Mouse (Mus musculus) forebrain, embryonic 16.5 days (tissue): ENCODE data around the gene Slc7a1. TPM values are rescaled to one million over a fixed set of nuclear protein-coding genes. Genes with fewer than 3 reads are reported as not detected.
A peak's percentile ranks its signal among the peaks of the same experiment; 100 is the strongest.

Experiments
- ATAC-seq: fragments of 200-750 bp; cut with Nextera tagmentation; 2 replicates; pipeline ENCODE4 v1.8.0; 2017; ENCODE audit warnings: mild to moderate bottlenecking, moderate library complexity
- H3K27ac ChIP-seq: fragments of 300-500 bp; sonication (generic); 2 replicates; pipeline ENCODE4 v1.5.1; 2014; ENCODE audit warnings: low read length, control low read depth
- H3K27me3 ChIP-seq: fragments of 300-500 bp; sonication (generic); replicated peaks from 2 replicates; pipeline ENCODE4 v1.6.1; 2014; ENCODE audit warnings: low read length; ENCODE audit not compliant: control insufficient read depth, insufficient read depth
- H3K36me3 ChIP-seq: fragments of 300-500 bp; sonication (generic); 2 replicates; pipeline ENCODE4 v1.6.1; 2014; ENCODE audit not compliant: control insufficient read depth, insufficient read depth
- H3K4me1 ChIP-seq: fragments of 300-500 bp; sonication (generic); replicated peaks from 2 replicates; pipeline ENCODE4 v1.6.1; 2014; ENCODE audit warnings: low read length; ENCODE audit not compliant: control insufficient read depth, insufficient read depth
- H3K4me2 ChIP-seq: fragments of 300-500 bp; sonication (generic); 2 replicates; pipeline ENCODE4 v1.6.1; 2014; ENCODE audit warnings: mild to moderate bottlenecking, low read length, control low read depth
- H3K4me3 ChIP-seq: fragments of 300-500 bp; sonication (generic); replicated peaks from 2 replicates; pipeline ENCODE4 v1.5.1; 2014; ENCODE audit warnings: mild to moderate bottlenecking, low read length, control low read depth
- H3K9ac ChIP-seq: fragments of 300-500 bp; sonication (generic); replicated peaks from 2 replicates; pipeline ENCODE4 v1.6.1; 2014; ENCODE audit warnings: low read depth, low read length, control low read depth
- H3K9me3 ChIP-seq: fragments of 300-500 bp; sonication (generic); 2 replicates; pipeline ENCODE4 v1.6.1; 2016; ENCODE audit warnings: low read length; ENCODE audit not compliant: control insufficient read depth
- WGBS: fragments of 180-500 bp; shearing (Covaris S2); extraction: QIAGEN DNeasy Blood & Tissue Kit; methylation state at CpG from one replicate; pipeline ENCODE4 v1.1.7; 2014; 5-methylcytosine and 5-hydroxymethylcytosine counted together
- polyA plus RNA-seq: library from polyadenylated mRNA; unstranded; fragments of >200 nt; fragmentation: Nextera tagmentation; extraction: Ambion mirVana; gene quantifications from 2 replicates; pipeline ENCODE4 v1.2.1, GENCODE M21; 2015

Gene Slc7a1
- 39.3 and 42.6 TPM in 2 replicates for polyA plus RNA-seq

DNA sequence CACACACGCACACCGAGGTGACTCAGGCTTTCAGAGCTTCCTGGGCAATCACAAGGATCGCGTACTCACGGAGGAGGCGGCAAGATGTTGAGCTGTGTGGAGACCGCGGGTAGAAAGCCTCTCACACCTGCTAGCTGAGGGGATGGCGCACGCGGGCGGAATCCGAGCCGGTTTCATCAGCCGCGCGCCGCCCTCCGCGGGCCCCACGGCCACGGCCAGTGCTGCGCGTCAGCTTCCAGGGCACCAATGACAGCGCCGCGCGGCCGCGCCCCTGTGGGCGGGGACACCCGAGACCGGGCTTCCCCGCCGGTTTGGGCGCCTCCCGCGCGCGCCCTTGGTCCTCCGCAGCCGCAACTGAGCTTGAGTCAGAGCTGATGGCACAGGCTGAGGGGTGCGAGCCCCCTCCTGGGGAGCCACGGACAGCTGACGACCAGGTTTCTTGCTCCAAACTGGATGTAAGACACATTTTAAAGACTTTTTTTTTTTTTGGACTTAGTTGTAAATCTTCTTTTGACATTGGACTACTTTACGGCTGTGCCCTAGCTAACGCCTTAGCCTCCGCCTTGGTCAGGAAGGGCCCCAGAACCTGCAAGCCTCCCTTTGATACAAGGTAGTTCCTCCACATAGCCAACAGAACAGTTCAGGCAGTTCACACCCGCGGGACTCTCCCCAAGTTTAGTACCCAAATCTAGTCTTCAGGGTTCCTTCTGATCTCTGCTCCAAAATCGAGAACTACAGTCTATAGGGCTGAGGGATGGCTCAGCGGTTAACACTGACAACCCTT, at the start of gene Slc7a1:
Gene Slc7a1, minus strand, starts transcription at position 245 of the 784 bp plus-strand sequence.
- peak within 1 kb of the TSS; percentile 29; the same call in 1 of the 2 replicates for H3K27ac ChIP-seq
- peak within 1 kb of the TSS; percentile 82 for H3K4me3 ChIP-seq
- H3K4me1 ChIP-seq, result peaks cover 11% of the 10 kb centered on the region
- H3K9ac ChIP-seq, result peak within 1 kb of the TSS; percentile 77
- ATAC-seq, result peak; percentile 95
- 2% methylated on average over 51 of the region's 52 CpGs for WGBS
- no peaks in the 10 kb centered on the region for H3K9me3 ChIP-seq
- H3K4me2 ChIP-seq, result peak within 1 kb of the TSS; percentile 94
- no peaks in the 10 kb centered on the region for H3K36me3 ChIP-seq
- no peaks in the 10 kb centered on the region for H3K27me3 ChIP-seq

DNA sequence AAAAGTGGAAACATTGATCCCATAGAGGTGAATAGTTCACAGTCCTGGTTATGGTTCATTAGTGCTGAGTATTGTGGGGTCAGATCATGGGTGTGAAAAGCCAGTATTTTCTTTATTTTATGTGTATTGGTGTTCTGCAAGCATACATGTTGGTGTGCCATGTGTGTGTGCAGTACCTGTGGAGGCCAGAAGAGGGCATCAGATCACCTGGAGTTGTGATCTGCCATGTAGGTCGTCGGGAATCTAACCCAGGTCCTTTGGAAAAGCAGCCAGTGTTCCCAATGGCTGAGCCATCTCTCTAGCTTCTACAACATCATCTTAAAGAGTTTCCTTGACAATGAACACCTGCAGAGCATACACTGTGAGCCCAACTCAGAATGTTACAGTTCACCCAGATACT, 45.3 kb upstream of the Slc7a1 start:
- Histone ChIP-seq H3K4me1 (no peaks in the 10 kb centered on the region), H3K27ac (no peak overlapping the region), H3K9ac (no peak overlapping the region), H3K36me3 (no peaks in the 10 kb centered on the region), H3K4me2 (no peak overlapping the region), H3K27me3 (no peaks in the 10 kb centered on the region), H3K4me3 (no peak overlapping the region), H3K9me3 (0 out of 2 replicates have a peak, but pooled peaks cover 2% of the 10 kb centered on the region)
- ATAC-seq, result no peak
- WGBS, result 86% methylated on average over 2 of the region's 2 CpGs

DNA sequence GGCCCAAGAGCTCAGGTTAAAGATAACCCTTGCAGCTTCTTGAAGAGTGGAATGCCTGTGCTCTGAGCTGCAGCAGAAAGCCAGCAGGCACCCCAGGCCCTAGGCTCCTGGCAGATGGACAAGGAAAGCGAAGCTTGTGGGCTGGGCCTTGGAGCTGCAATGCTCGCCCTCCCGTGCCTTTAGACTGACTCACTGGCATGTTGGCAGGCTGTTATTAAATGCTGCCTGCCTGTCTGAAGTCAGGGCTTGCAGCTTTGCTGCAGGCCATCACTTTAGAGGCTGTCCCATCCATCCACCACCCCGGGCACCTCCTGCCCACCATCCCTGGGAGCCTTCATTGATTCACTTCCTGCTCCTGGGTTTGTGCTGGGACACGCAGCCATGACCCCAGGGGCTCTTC, 44.0 kb upstream of the Slc7a1 start:
- 65% methylated on average over 5 of the region's 5 CpGs for WGBS

DNA sequence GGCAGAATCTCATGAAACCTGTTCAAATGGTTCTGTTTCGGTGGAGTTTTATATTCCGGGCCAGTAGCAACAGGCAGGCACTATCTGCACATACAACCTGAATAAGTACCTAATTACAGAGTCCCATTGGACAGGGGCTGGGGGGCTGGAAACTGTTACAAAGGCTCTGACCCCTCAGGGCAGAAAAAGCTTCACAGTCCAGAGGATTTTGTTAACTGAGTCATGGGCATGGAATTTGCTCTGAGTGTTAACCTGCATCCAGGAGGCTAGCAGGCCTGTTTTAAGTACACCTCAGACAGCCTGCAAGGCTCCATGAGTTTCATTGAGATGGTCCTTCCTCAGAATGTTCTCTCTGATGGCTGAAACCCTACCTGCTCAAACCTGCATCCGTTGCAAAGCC, 36.0 kb upstream of the Slc7a1 start:
- no peaks in the 10 kb centered on the region for H3K27me3 ChIP-seq
- no peaks in the 10 kb centered on the region for H3K9me3 ChIP-seq
- no peaks in the 10 kb centered on the region for H3K4me1 ChIP-seq
- no peak overlapping the region for H3K4me2 ChIP-seq
- H3K36me3 ChIP-seq, result no peaks in the 10 kb centered on the region
- no peak overlapping the region for H3K9ac ChIP-seq
- H3K4me3 ChIP-seq, result no peak overlapping the region
- no peak overlapping the region for H3K27ac ChIP-seq
- no peak for ATAC-seq
- WGBS, result 60% methylated on average over 3 of the region's 3 CpGs

More for the DNA sequence above, 44.0 kb upstream of the Slc7a1 start:
- ATAC-seq, result no peak
- Histone ChIP-seq H3K9ac (no peak overlapping the region), H3K27me3 (no peaks in the 10 kb centered on the region), H3K4me3 (no peak overlapping the region), H3K36me3 (no peaks in the 10 kb centered on the region), H3K4me2 (no peak overlapping the region), H3K9me3 (0 out of 2 replicates have a peak, but pooled peaks cover 2% of the 10 kb centered on the region), H3K4me1 (no peaks in the 10 kb centered on the region), H3K27ac (no peak overlapping the region)

DNA sequence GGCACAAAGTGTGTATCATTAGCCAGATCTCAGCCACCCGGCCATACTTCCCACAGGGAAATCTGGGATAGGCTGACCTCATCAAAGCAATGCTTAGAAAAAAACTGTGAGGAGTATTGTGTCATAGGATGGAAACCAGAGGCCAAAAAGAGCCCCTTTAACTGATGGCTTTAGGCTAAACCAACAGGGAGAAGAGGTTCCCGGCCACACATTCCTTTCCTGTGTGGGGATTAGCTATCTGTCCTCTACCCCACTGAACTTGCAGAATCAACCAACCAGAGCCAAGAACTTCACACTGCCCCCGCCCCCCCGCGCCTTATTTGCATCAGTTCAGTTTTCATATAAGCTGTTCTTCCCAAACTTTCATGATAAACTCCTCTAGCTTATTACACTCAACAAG, 32.4 kb upstream of the Slc7a1 start:
- no peaks in the 10 kb centered on the region for H3K4me1 ChIP-seq
- H3K27ac ChIP-seq, result no peak overlapping the region
- H3K27me3 ChIP-seq, result no peaks in the 10 kb centered on the region
- no peak overlapping the region for H3K4me2 ChIP-seq
- H3K4me3 ChIP-seq, result no peak overlapping the region
- no peak for ATAC-seq
- no peaks in the 10 kb centered on the region for H3K36me3 ChIP-seq
- 81% methylated on average over 5 of the region's 5 CpGs for WGBS
- H3K9ac ChIP-seq, result no peak overlapping the region
- no peaks in the 10 kb centered on the region for H3K9me3 ChIP-seq

DNA sequence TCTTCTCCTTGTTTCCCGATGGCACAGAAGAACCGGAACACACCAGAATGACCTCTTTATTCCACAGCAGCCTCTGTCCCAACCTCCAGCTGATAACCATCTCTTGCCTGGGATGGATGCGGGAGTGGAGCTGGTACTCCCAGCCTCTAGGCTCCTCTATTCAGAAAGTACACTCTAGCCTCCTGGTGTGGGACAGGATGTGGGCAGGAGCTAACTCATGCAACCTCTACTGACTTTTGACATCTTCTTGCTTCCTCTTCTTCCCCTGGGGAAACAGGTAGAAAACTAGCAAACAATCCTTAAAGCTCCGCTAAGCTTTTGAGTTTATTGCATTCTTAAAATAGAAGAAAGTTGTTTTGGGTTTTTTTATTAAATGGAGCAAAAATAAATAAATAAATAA, 29.1 kb upstream of the Slc7a1 start:
- 86% methylated on average over 4 of the region's 4 CpGs for WGBS

DNA sequence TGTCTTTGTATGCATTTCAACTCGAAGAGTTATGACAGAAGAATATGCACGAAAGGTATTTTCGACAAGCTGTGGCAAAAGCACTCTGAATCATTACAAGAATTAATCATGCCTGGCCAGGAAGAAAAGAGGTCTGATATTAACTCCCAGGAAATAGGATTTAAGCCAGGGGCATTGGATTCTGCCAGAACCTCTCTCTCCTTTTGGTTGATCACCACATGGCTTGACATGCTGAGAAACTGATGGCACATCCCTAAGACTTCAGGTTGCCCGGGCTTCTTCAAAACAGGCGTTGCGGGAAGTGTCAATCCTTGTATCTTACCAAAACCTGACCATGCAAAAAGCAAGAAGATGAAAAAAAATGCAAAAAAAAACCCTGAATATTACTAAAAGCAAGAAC, 25.4 kb upstream of the Slc7a1 start:
- Histone ChIP-seq H3K4me1 (no peaks in the 10 kb centered on the region), H3K9ac (no peak overlapping the region), H3K36me3 (no peaks in the 10 kb centered on the region), H3K27me3 (no peaks in the 10 kb centered on the region), H3K4me2 (no peak overlapping the region), H3K4me3 (no peak overlapping the region), H3K27ac (no peak overlapping the region), H3K9me3 (peaks cover 2% of the 10 kb centered on the region; the same call in 1 of the 2 replicates)
- no peak for ATAC-seq
- 87% methylated on average over 6 of the region's 6 CpGs for WGBS

More for the DNA sequence above, 29.1 kb upstream of the Slc7a1 start:
- Histone ChIP-seq H3K27me3 (no peaks in the 10 kb centered on the region), H3K4me1 (no peaks in the 10 kb centered on the region), H3K27ac (no peak overlapping the region), H3K4me3 (no peak overlapping the region), H3K9ac (no peak overlapping the region), H3K36me3 (no peaks in the 10 kb centered on the region), H3K4me2 (no peak overlapping the region), H3K9me3 (0 out of 2 replicates have a peak, but pooled peaks cover 2% of the 10 kb centered on the region)
- no peak for ATAC-seq

DNA sequence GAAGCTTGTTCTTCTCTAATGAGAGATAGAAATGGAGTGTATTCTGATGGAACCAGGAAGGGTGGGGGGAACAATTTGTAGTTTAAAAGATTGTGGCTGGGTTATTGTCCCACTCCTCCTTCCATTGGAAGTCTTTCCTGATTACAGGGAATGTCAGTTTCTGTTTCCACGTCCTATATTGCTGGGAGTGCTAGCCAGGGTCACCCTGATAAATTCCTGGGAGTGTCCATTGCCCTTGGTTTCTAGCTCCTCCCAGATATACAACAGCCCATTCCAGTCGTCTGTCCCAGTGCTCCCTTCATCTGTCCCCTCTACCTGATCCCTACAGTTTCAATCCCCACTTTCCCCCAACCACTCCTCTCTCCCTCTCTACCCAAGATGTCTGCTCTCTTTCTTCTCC, 21.6 kb upstream of the Slc7a1 start:
- Histone ChIP-seq H3K27ac (no peak overlapping the region), H3K9me3 (no peaks in the 10 kb centered on the region; the same call in 1 of the 2 replicates), H3K4me1 (0 out of 2 replicates have a peak, but pooled peaks cover 3% of the 10 kb centered on the region), H3K4me2 (no peak overlapping the region), H3K36me3 (no peaks in the 10 kb centered on the region), H3K4me3 (no peak overlapping the region), H3K9ac (no peak overlapping the region), H3K27me3 (no peaks in the 10 kb centered on the region)
- ATAC-seq, result no peak
- 79% methylated on average over 2 of the region's 2 CpGs for WGBS

DNA sequence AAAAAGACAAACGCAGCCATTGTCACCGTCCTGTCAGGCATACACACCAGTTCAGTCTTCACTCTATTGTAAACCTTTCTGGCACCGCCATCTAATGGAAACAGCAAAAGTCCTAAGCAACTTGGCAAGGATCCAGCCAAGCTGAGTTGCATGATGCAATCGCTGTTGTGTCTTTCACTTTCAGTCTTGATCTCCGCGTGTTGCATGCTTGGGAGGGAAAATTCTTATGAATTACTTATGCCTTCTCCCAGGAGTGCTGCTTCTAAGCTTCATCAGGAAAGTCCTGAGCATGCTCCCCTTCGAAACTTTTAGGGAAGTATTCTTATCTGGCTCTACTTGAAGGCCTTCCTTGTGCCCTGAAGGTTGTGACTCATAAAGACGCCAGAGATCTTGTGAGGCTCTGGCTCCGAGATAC, 19.4 kb upstream of the Slc7a1 start:
- H3K4me1 ChIP-seq, result 0 out of 2 replicates have a peak, but pooled peaks cover 3% of the 10 kb centered on the region
- H3K9me3 ChIP-seq, result no peaks in the 10 kb centered on the region; the same call in 1 of the 2 replicates
- WGBS, result 37% methylated on average over 9 of the region's 9 CpGs
- no peaks in the 10 kb centered on the region for H3K36me3 ChIP-seq
- ATAC-seq, result no peak
- no peaks in the 10 kb centered on the region for H3K27me3 ChIP-seq
- H3K4me2 ChIP-seq, result no peak overlapping the region
- no peak overlapping the region for H3K4me3 ChIP-seq
- no peak overlapping the region for H3K9ac ChIP-seq
- H3K27ac ChIP-seq, result no peak overlapping the region
